Mouse (Mus musculus) hindlimb bud, embryonic 11.5 days (tissue): ENCODE results near the gene Cacna2d2.

ENCODE experiments used
- DNase-seq: peaks from one replicate; pipeline ENCODE4 v3.0.0-alpha.2; 2012; ENCODE audit warnings: low read depth, low spot score; ENCODE audit errors: extremely low spot score

The Cacna2d2 gene

DNA sequence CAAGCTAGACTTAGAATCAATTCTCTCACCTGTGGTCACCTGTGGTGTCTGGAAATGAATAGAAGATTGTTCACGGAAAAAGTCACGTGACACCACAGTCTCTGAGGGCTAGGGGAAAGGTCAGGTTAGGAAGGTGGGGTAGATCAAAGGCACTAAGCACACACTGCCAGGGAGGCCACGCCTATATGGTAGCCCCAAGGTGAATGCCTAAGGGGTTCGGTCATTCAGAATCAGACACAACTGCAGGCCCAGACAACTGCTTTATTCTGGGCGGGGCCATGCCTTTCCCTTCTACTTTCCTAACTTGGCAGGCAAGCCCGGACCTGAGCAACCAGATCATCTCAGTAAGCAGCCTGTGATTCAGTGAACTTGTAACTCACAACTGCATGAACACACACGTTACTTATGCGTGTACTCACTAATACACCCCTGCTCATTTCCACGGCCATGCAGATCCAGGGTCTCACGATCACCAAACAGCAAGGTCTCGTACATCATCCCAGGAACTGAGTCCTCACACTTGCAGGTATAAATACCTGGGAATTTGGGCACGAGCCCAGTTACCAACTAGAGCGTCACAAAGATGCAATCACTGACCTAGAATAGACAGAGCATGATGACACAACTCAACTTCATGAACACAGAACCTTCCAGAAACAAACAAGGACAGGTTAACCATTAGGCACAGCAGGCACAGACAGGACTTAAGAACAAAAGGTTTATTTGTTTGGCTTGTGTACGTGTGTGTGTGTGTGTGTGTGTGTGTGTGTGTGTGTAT lies 176.4 kb downstream of the Cacna2d2 start:
- no peak for DNase-seq

GRCm38 (mm10) chr9:107576357-107577107 lies 177.1 kb downstream of the Cacna2d2 start, which contains the start of gene Hyal1:
Gene Hyal1 (plus strand): TSS chr9:107576927.
- no peak for DNase-seq

DNA sequence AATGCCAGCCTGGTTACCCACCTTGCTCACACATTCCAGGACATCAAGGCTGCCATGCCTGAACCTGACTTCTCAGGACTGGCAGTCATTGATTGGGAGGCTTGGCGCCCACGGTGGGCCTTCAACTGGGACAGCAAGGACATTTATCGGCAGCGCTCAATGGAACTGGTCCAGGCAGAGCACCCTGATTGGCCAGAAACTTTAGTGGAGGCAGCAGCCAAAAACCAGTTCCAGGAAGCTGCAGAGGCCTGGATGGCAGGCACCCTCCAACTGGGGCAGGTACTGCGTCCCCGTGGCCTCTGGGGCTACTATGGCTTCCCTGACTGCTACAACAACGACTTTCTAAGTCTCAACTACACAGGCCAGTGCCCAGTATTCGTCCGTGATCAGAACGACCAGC lies 178.5 kb downstream of the Cacna2d2 start:
- DNase-seq: no peak

- no peak for DNase-seq
Observed at GRCm38 (mm10) chr9:107578587-107578986, 179.2 kb downstream of the Cacna2d2 start, which contains the start of gene Naa80. Gene Naa80 (plus strand): TSS chr9:107578887.
